Mouse (Mus musculus): Measurements from ENCODE around the gene Rheb.
"Not testable (repeated sequence)": the region's sequence is repeated elsewhere in the genome, so short reads cannot be mapped to it uniquely, and the experiment has no call there.

The Rheb gene

GRCm38 (mm10) chr5:24842274-24843102 lies at the start of gene Rheb:
TSS of gene Rheb (minus strand) at chr5:24842624.
- peak; percentile 100 for DNase-seq (ENCODE audit: low read depth)

- no peak for DNase-seq (ENCODE audit: low read depth)
These were observed 47.4 kb upstream of the Rheb start for GRCm38 (mm10) chr5:24889860-24890259.

- no peak for DNase-seq (ENCODE audit: low read depth)
These were observed 46.6 kb upstream of the Rheb start for GRCm38 (mm10) chr5:24888874-24889591.

- no peak for DNase-seq (ENCODE audit: low read depth)
These were observed 44.8 kb upstream of the Rheb start for GRCm38 (mm10) chr5:24887271-24887670.

GRCm38 (mm10) chr5:24878713-24879112 lies 36.3 kb upstream of the Rheb start:
- DNase-seq (ENCODE audit: low read depth) = no peak

- peak; percentile 13 for DNase-seq (ENCODE audit: low read depth)
These were observed 35.6 kb upstream of the Rheb start for GRCm38 (mm10) chr5:24877836-24878624.

GRCm38 (mm10) chr5:24876653-24877052 lies 34.2 kb upstream of the Rheb start:
- no peak for DNase-seq (ENCODE audit: low read depth)

GRCm38 (mm10) chr5:24874111-24874510 lies 31.7 kb upstream of the Rheb start:
- no peak for DNase-seq (ENCODE audit: low read depth)

GRCm38 (mm10) chr5:24873221-24873620 lies 30.8 kb upstream of the Rheb start:
- peak; percentile 71 for DNase-seq (ENCODE audit: low read depth)

GRCm38 (mm10) chr5:24871276-24871675 lies 28.9 kb upstream of the Rheb start:
- DNase-seq (ENCODE audit: low read depth) = peak; percentile 72

- DNase-seq (ENCODE audit: low read depth) = no peak
These were observed 27.4 kb upstream of the Rheb start for GRCm38 (mm10) chr5:24869796-24870289.

- no peak for DNase-seq (ENCODE audit: low read depth)
These were observed 21.4 kb upstream of the Rheb start for GRCm38 (mm10) chr5:24863804-24864203.

- DNase-seq (ENCODE audit: low read depth) = no peak
These were observed 19.1 kb upstream of the Rheb start for GRCm38 (mm10) chr5:24861449-24861930.

GRCm38 (mm10) chr5:24860635-24861448 lies 18.4 kb upstream of the Rheb start:
- DNase-seq (ENCODE audit: low read depth) = peak; percentile 48

- DNase-seq (ENCODE audit: low read depth) = peak; percentile 89
These were observed 17.5 kb upstream of the Rheb start for GRCm38 (mm10) chr5:24859771-24860540.

- DNase-seq (ENCODE audit: low read depth) = peak; percentile 75
These were observed 12.6 kb upstream of the Rheb start for GRCm38 (mm10) chr5:24854827-24855600.

GRCm38 (mm10) chr5:24854256-24854655 lies 11.8 kb upstream of the Rheb start:
- DNase-seq (ENCODE audit: low read depth) = peak; percentile 66

GRCm38 (mm10) chr5:24848261-24848660 lies 5.8 kb upstream of the Rheb start:
- not testable (repeated sequence) for DNase-seq (ENCODE audit: low read depth)

- DNase-seq (ENCODE audit: low read depth) = no peak
These were observed 1.4 kb upstream of the Rheb start for GRCm38 (mm10) chr5:24843841-24844240.

GRCm38 (mm10) chr5:24843103-24843475 lies 665 bp upstream of the Rheb start:
- DNase-seq (ENCODE audit: low read depth) = no peak

All from 416B (cell line).